Mouse (Mus musculus): ENCODE results near the gene Sbno2. TPM values are rescaled to one million over a fixed set of nuclear protein-coding genes. Genes with fewer than 3 reads are reported as not detected.
A peak's percentile ranks its signal among the peaks of the same experiment; 100 is the strongest.

Gene Sbno2
- polyA plus RNA-seq, 1 experiment from 2014 or later, result 9.6 TPM

- H3K4me1 ChIP-seq (replicated peaks; ENCODE audit: insufficient read depth, low read length), result peaks cover 26% of the 10 kb centered on the region
- ATAC-seq (replicated peaks; ENCODE audit: low FRiP score, low read depth) (no peak), DNase-seq (ENCODE audit: low spot score) (no peak)
- H3K4me2 ChIP-seq (ENCODE audit: low read length), result peak within 1 kb of the TSS; percentile 98
- no peaks in the 10 kb centered on the region for H3K27me3 ChIP-seq (ENCODE audit: insufficient read depth, low read length)
- peak within 1 kb of the TSS; percentile 69 for H3K27ac ChIP-seq
- no peaks in the 10 kb centered on the region for H3K9me3 ChIP-seq (replicated peaks; ENCODE audit: low read length)
- H3K9ac ChIP-seq (ENCODE audit: low read depth, low read length), result peak within 1 kb of the TSS; percentile 78
- H3K36me3 ChIP-seq (ENCODE audit: insufficient read depth, low read length), result peaks cover 3% of the 10 kb centered on the region; the same call in 1 of the 2 replicates
- peak within 1 kb of the TSS; percentile 69 for H3K4me3 ChIP-seq (replicated peaks; ENCODE audit: low read depth, low read length)
- TF ChIP-seq CTCF (IDR thresholded peaks at IDR 0.05; ENCODE audit: low read depth), result no peak
- under 1% methylated on average over 73 of the region's 94 CpGs for WGBS
Observed at GRCm38 (mm10) chr10:80138553-80139438, 33.4 kb upstream of the Sbno2 start, which contains the start of gene Atp5d. Gene Atp5d (plus strand): TSS chr10:80138632.

GRCm38 (mm10) chr10:80137626-80138552 is 32.5 kb upstream of the Sbno2 start:
- H3K9me3 ChIP-seq (replicated peaks; ENCODE audit: low read length), result no peaks in the 10 kb centered on the region
- peaks cover 25% of the 10 kb centered on the region for H3K4me1 ChIP-seq (replicated peaks; ENCODE audit: insufficient read depth, low read length)
- peak overlapping the region; percentile 69 for H3K27ac ChIP-seq
- DNase-seq (ENCODE audit: low spot score), result no peak
- WGBS, result 7% methylated on average over 27 of the region's 33 CpGs
- peak overlapping the region; percentile 69 for H3K4me3 ChIP-seq (replicated peaks; ENCODE audit: low read depth, low read length)
- H3K9ac ChIP-seq (ENCODE audit: low read depth, low read length), result peak overlapping the region; percentile 78
- no peak for TF ChIP-seq CTCF (IDR thresholded peaks at IDR 0.05; ENCODE audit: low read depth)
- no peaks in the 10 kb centered on the region for H3K36me3 ChIP-seq (ENCODE audit: insufficient read depth, low read length)
- ATAC-seq (replicated peaks; ENCODE audit: low FRiP score, low read depth), result no peak
- H3K4me2 ChIP-seq (ENCODE audit: low read length), result peak overlapping the region; percentile 98
- H3K27me3 ChIP-seq (ENCODE audit: insufficient read depth, low read length), result no peaks in the 10 kb centered on the region

- peaks cover 23% of the 10 kb centered on the region; the same call in 1 of the 2 replicates for H3K4me1 ChIP-seq (replicated peaks; ENCODE audit: insufficient read depth, low read length)
- peak overlapping the region; percentile 98 for H3K4me2 ChIP-seq (ENCODE audit: low read length)
- ATAC-seq (replicated peaks; ENCODE audit: low FRiP score, low read depth) (0 out of 2 replicates have a peak, but pooled peaks have one; percentile 15), DNase-seq (ENCODE audit: low spot score) (no peak)
- no peaks in the 10 kb centered on the region for H3K36me3 ChIP-seq (ENCODE audit: insufficient read depth, low read length)
- peak overlapping the region; percentile 69 for H3K4me3 ChIP-seq (replicated peaks; ENCODE audit: low read depth, low read length)
- H3K9me3 ChIP-seq (replicated peaks; ENCODE audit: low read length), result no peaks in the 10 kb centered on the region
- H3K9ac ChIP-seq (ENCODE audit: low read depth, low read length), result peak overlapping the region; percentile 23; the same call in 1 of the 2 replicates
- no peaks in the 10 kb centered on the region for H3K27me3 ChIP-seq (ENCODE audit: insufficient read depth, low read length)
- 0 out of 2 replicates have a peak overlapping the region, but pooled peaks have one; percentile 25 for H3K27ac ChIP-seq
- WGBS, result 5% methylated on average over 28 of the region's 29 CpGs
- TF ChIP-seq CTCF (IDR thresholded peaks at IDR 0.05; ENCODE audit: low read depth), result no peak
Observed at GRCm38 (mm10) chr10:80136952-80137625, 31.7 kb upstream of the Sbno2 start.

- no peak overlapping the region for H3K27ac ChIP-seq
- ATAC-seq (replicated peaks; ENCODE audit: low FRiP score, low read depth), result no peak
- H3K4me2 ChIP-seq (ENCODE audit: low read length), result peak overlapping the region; percentile 98
- peaks cover 23% of the 10 kb centered on the region; the same call in 1 of the 2 replicates for H3K4me1 ChIP-seq (replicated peaks; ENCODE audit: insufficient read depth, low read length)
- H3K27me3 ChIP-seq (ENCODE audit: insufficient read depth, low read length), result no peaks in the 10 kb centered on the region
- no peak overlapping the region for H3K9ac ChIP-seq (ENCODE audit: low read depth, low read length)
- WGBS, result 24% methylated on average over 40 of the region's 49 CpGs
- no peaks in the 10 kb centered on the region for H3K9me3 ChIP-seq (replicated peaks; ENCODE audit: low read length)
- no peak for TF ChIP-seq CTCF (IDR thresholded peaks at IDR 0.05; ENCODE audit: low read depth)
- peak overlapping the region; percentile 69; the same call in 1 of the 2 replicates for H3K4me3 ChIP-seq (replicated peaks; ENCODE audit: low read depth, low read length)
- no peaks in the 10 kb centered on the region for H3K36me3 ChIP-seq (ENCODE audit: insufficient read depth, low read length)
- DNase-seq (ENCODE audit: low spot score), result no peak
Observed at GRCm38 (mm10) chr10:80136179-80136951, 31.0 kb upstream of the Sbno2 start.

GRCm38 (mm10) chr10:80135641-80136040 is 30.3 kb upstream of the Sbno2 start:
- ATAC-seq (replicated peaks; ENCODE audit: low FRiP score, low read depth), result no peak
- TF ChIP-seq CTCF (IDR thresholded peaks at IDR 0.05; ENCODE audit: low read depth), result no peak
- H3K4me1 ChIP-seq (replicated peaks; ENCODE audit: insufficient read depth, low read length), result peaks cover 30% of the 10 kb centered on the region; the same call in 1 of the 2 replicates
- H3K9me3 ChIP-seq (replicated peaks; ENCODE audit: low read length), result no peaks in the 10 kb centered on the region
- no peaks in the 10 kb centered on the region for H3K36me3 ChIP-seq (ENCODE audit: insufficient read depth, low read length)
- H3K4me2 ChIP-seq (ENCODE audit: low read length), result no peak overlapping the region
- no peak overlapping the region for H3K27ac ChIP-seq
- H3K4me3 ChIP-seq (replicated peaks; ENCODE audit: low read depth, low read length), result no peak overlapping the region
- WGBS, result 93% methylated on average over 1 of the region's 1 CpGs
- no peak for DNase-seq (ENCODE audit: low spot score)
- no peaks in the 10 kb centered on the region for H3K27me3 ChIP-seq (ENCODE audit: insufficient read depth, low read length)
- no peak overlapping the region for H3K9ac ChIP-seq (ENCODE audit: low read depth, low read length)

Measured in kidney, postnatal 0 days (tissue).